Mouse (Mus musculus) hindbrain, postnatal 0 days (tissue): ENCODE measurements around the gene Sertm1. TPM values are rescaled to one million over a fixed set of nuclear protein-coding genes. Genes with fewer than 3 reads are reported as not detected.

Experiments
- ATAC-seq: fragments of 200-750 bp; cut with Nextera tagmentation; 2 replicates; pipeline ENCODE4 v1.8.0; 2017; ENCODE audit warnings: mild to moderate bottlenecking, moderate TSS enrichment, moderate library complexity
- DNase-seq: peaks from one replicate; pipeline ENCODE4 v3.0.0-alpha.2; 2015; ENCODE audit warnings: low spot score
- H3K27ac ChIP-seq: fragments of 300-500 bp; sonication (generic); 2 replicates; pipeline ENCODE4 v1.5.1; 2014; ENCODE audit warnings: mild to moderate bottlenecking
- H3K27me3 ChIP-seq: fragments of 300-500 bp; sonication (generic); 2 replicates; pipeline ENCODE4 v1.6.1; 2014; ENCODE audit warnings: low read length, mixed read lengths; ENCODE audit not compliant: insufficient read depth
- H3K36me3 ChIP-seq: fragments of 300-500 bp; sonication (generic); 2 replicates; pipeline ENCODE4 v1.6.1; 2014; ENCODE audit warnings: low read length, mixed read lengths; ENCODE audit not compliant: insufficient read depth
- H3K4me1 ChIP-seq: fragments of 300-500 bp; sonication (generic); 2 replicates; pipeline ENCODE4 v1.6.1; 2014; ENCODE audit warnings: antibody characterized with exemption, low read length, mixed read lengths; ENCODE audit not compliant: insufficient read depth
- H3K4me2 ChIP-seq: fragments of 300-500 bp; sonication (generic); 2 replicates; pipeline ENCODE4 v1.6.1; 2014; ENCODE audit warnings: low read depth, mild to moderate bottlenecking, low read length, moderate library complexity, mixed read lengths
- H3K4me3 ChIP-seq: fragments of 300-500 bp; sonication (generic); 2 replicates; pipeline ENCODE4 v1.5.1; 2014; ENCODE audit warnings: low read length
- H3K9ac ChIP-seq: fragments of 300-500 bp; sonication (generic); replicated peaks from 2 replicates; pipeline ENCODE4 v1.6.1; 2014; ENCODE audit warnings: mild to moderate bottlenecking, low read length, moderate library complexity, mixed read lengths
- H3K9me3 ChIP-seq: fragments of 300-500 bp; sonication (generic); 2 replicates; pipeline ENCODE4 v1.6.1; 2016; ENCODE audit warnings: low read length, mixed read lengths
- CTCF ChIP-seq: IDR thresholded peaks from 2 replicates; pipeline ENCODE4 v1.5.1; 2016; ENCODE audit warnings: antibody characterized with exemption, control low read depth, low read depth
- WGBS: fragments of 180-500 bp; shearing (Covaris S2); extraction: QIAGEN DNeasy Blood & Tissue Kit; methylation state at CpG from one replicate; pipeline ENCODE4 v1.1.7; 2014; 5-methylcytosine and 5-hydroxymethylcytosine counted together
- polyA plus RNA-seq: library from polyadenylated mRNA; unstranded; fragments of >200 nt; fragmentation: Nextera tagmentation; extraction: Ambion mirVana; gene quantifications from 2 replicates; pipeline ENCODE4 v1.2.1, GENCODE M21; 2015
- total RNA-seq: library from RNA; depleted of rRNA; stranded (reverse); fragments of >200 nt; gene quantifications from 2 replicates; pipeline ENCODE4 v1.2.3, GENCODE M21; 2014; rRNA removed

Sertm1 gene
- total and polyA plus RNA-seq, 2 experiments from 2014 or later: 1.4 to 14.6 TPM

DNA sequence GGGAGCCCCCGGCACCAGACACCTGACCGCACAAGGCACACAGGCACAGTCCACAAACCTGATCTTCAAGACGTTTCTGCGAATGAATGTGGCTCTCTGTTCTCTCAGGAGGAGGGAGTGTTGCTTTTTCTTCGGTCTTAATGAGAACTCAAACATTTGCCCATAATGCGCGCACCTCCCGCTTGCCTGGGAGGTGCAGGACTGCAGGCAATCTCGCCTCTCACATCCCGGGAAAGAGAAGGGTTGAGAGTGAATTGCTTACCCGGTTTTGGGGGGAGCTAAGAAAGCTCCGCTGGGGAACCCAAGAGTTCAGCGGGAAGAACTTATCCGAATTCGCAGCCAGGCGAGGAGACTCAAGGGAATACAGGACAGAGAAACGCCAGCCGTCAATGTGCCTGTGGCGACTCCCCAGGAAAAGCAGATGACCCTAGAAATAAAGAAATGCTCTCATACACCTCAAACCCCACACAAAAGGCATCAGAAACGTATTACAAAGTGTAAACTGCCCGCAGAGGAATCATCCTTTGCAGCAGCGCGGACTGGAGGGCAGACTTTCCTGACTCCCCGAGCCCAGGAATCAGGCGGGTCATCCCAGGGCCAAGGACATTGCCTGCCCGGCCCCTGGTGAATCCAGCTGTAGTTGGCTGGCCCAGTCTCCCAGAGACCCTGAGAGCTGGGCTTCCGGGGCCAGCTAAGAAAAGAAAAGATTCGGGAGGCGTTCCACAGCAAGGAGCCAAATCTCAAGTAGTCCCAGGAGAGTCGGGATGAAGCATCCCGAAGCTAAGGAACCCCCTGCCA, 643 bp downstream of the Sertm1 start:
- WGBS: 5% methylated on average over 31 of the region's 31 CpGs
- Histone ChIP-seq H3K27me3 (no peaks in the 10 kb centered on the region), H3K4me3 (peak overlapping the region; percentile 50), H3K4me1 (peaks cover 6% of the 10 kb centered on the region), H3K36me3 (no peaks in the 10 kb centered on the region), H3K4me2 (peak overlapping the region; percentile 86), H3K9ac (peak overlapping the region; percentile 42), H3K9me3 (no peaks in the 10 kb centered on the region), H3K27ac (no peak overlapping the region)
- peak; percentile 44; the same call in 1 of the 2 replicates for ATAC-seq
- TF ChIP-seq CTCF: no peak
- DNase-seq: peak; percentile 13

- no peaks in the 10 kb centered on the region for H3K27me3 ChIP-seq
Measured at GRCm38 (mm10) chr3:54908878-54909277, 6.8 kb downstream of the Sertm1 start.

GRCm38 (mm10) chr3:54897974-54898373, 17.7 kb downstream of the Sertm1 start:
- Histone ChIP-seq H3K9me3 (no peaks in the 10 kb centered on the region), H3K9ac (no peak overlapping the region), H3K27ac (no peak overlapping the region), H3K4me1 (no peaks in the 10 kb centered on the region), H3K4me2 (no peak overlapping the region), H3K4me3 (no peak overlapping the region), H3K27me3 (no peaks in the 10 kb centered on the region), H3K36me3 (no peaks in the 10 kb centered on the region; the same call in 1 of the 2 replicates)
- WGBS: 79% methylated on average over 10 of the region's 10 CpGs
- ATAC-seq (no peak), DNase-seq (no peak)
- no peak for TF ChIP-seq CTCF

More at GRCm38 (mm10) chr3:54908878-54909277, 6.8 kb downstream of the Sertm1 start:
- DNase-seq (no peak), ATAC-seq (no peak)
- no peaks in the 10 kb centered on the region for H3K4me1 ChIP-seq
- no peak overlapping the region for H3K4me3 ChIP-seq
- H3K9me3 ChIP-seq: no peaks in the 10 kb centered on the region
- 88% methylated on average over 1 of the region's 1 CpGs for WGBS
- no peak overlapping the region for H3K4me2 ChIP-seq
- no peak for TF ChIP-seq CTCF
- no peaks in the 10 kb centered on the region for H3K36me3 ChIP-seq
- H3K27ac ChIP-seq: no peak overlapping the region
- no peak overlapping the region for H3K9ac ChIP-seq

DNA sequence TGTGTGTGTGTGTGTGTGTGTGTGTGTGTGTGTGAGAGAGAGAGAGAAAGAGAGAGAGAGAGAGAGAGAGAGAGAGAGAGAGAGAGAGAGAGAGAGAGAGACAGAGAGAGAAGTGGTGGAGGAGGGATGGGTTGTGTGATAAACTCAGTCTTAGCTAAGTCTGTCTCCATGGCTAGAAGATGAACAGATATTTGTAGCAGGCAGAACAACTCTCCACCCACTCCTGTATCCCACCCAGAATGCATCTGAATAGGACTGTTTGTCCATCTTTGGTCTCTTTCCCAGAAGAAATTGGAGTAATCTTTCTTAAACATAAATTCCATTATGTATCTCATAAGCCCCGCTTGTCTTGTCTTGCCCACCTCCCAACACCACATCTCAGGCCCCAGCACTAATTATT, 20.8 kb downstream of the Sertm1 start:
- Histone ChIP-seq H3K27me3 (no peaks in the 10 kb centered on the region), H3K9me3 (no peaks in the 10 kb centered on the region), H3K9ac (no peak overlapping the region), H3K4me1 (no peaks in the 10 kb centered on the region), H3K4me3 (no peak overlapping the region), H3K4me2 (no peak overlapping the region), H3K36me3 (no peaks in the 10 kb centered on the region; the same call in 1 of the 2 replicates), H3K27ac (no peak overlapping the region)
- TF ChIP-seq CTCF: no peak
- DNase-seq (no peak), ATAC-seq (no peak)
- WGBS: 90% methylated on average over 1 of the region's 1 CpGs

GRCm38 (mm10) chr3:54892218-54892617, 23.5 kb downstream of the Sertm1 start:
- H3K4me3 ChIP-seq: no peak overlapping the region
- H3K4me1 ChIP-seq: no peaks in the 10 kb centered on the region
- no peak overlapping the region for H3K27ac ChIP-seq
- H3K27me3 ChIP-seq: no peaks in the 10 kb centered on the region
- 31% methylated on average over 4 of the region's 4 CpGs for WGBS
- no peaks in the 10 kb centered on the region for H3K9me3 ChIP-seq
- H3K9ac ChIP-seq: no peak overlapping the region
- H3K4me2 ChIP-seq: no peak overlapping the region
- no peak for TF ChIP-seq CTCF
- peak; percentile 46 for DNase-seq
- no peaks in the 10 kb centered on the region; the same call in 1 of the 2 replicates for H3K36me3 ChIP-seq
- no peak for ATAC-seq

GRCm38 (mm10) chr3:54886501-54886900, 29.2 kb downstream of the Sertm1 start:
- Histone ChIP-seq H3K36me3 (no peaks in the 10 kb centered on the region), H3K9me3 (no peaks in the 10 kb centered on the region), H3K9ac (no peak overlapping the region), H3K27me3 (no peaks in the 10 kb centered on the region), H3K4me2 (no peak overlapping the region), H3K4me3 (no peak overlapping the region), H3K4me1 (no peaks in the 10 kb centered on the region), H3K27ac (no peak overlapping the region)
- DNase-seq (no peak), ATAC-seq (no peak)
- WGBS: 91% methylated on average over 2 of the region's 2 CpGs
- TF ChIP-seq CTCF: no peak

Other genes starting within 250 kb of the Sertm1 start
- 36.3 and 43.5 TPM in 2 replicates for gene Supt20, start 223.1 kb downstream of the Sertm1 start, total RNA-seq
- gene Supt20, start 223.1 kb downstream of the Sertm1 start, polyA plus RNA-seq: 52.0 and 55.4 TPM in 2 replicates
- gene Gm21958, start 201.5 kb downstream of the Sertm1 start, total RNA-seq: not detected in 2 replicates
- 0.49 TPM in 1 of 2 replicates, not detected in the other for gene Gm21958, start 201.5 kb downstream of the Sertm1 start, polyA plus RNA-seq
- gene Exosc8, start 180.5 kb downstream of the Sertm1 start, total RNA-seq: 36.8 and 37.3 TPM in 2 replicates
- gene Exosc8, start 180.5 kb downstream of the Sertm1 start, polyA plus RNA-seq: 66.9 and 68.9 TPM in 2 replicates
- gene Alg5, start 180.3 kb downstream of the Sertm1 start, total RNA-seq: 12.3 and 16.3 TPM in 2 replicates
- gene Alg5, start 180.3 kb downstream of the Sertm1 start, polyA plus RNA-seq: 65.1 and 72.0 TPM in 2 replicates
- 4.9 and 6.7 TPM in 2 replicates for gene Smad9, start 160.3 kb downstream of the Sertm1 start, total RNA-seq
- gene Smad9, start 160.3 kb downstream of the Sertm1 start, polyA plus RNA-seq: 0.96 and 1.1 TPM in 2 replicates
- gene Rfxap, start 108.1 kb downstream of the Sertm1 start, total RNA-seq: 29.7 and 33.9 TPM in 2 replicates
- 46.2 and 49.7 TPM in 2 replicates for gene Rfxap, start 108.1 kb downstream of the Sertm1 start, polyA plus RNA-seq
- gene Ccna1, start 139.6 kb upstream of the Sertm1 start, total RNA-seq: 0.68 and 1.3 TPM in 2 replicates
- gene Ccna1, start 139.6 kb upstream of the Sertm1 start, polyA plus RNA-seq: 2.0 and 4.2 TPM in 2 replicates
- gene Spg20, start 196.2 kb upstream of the Sertm1 start, total RNA-seq: 14.8 and 18.4 TPM in 2 replicates
- gene Spg20, start 196.2 kb upstream of the Sertm1 start, polyA plus RNA-seq: 10.0 and 10.9 TPM in 2 replicates
- 0.54 TPM in 1 of 2 replicates, not detected in the other for gene Ccdc169, start 221.5 kb upstream of the Sertm1 start, total RNA-seq
- 0.06 TPM in 1 of 2 replicates, not detected in the other for gene Ccdc169, start 221.5 kb upstream of the Sertm1 start, polyA plus RNA-seq